Mouse (Mus musculus): Measurements from ENCODE around the gene Tas2r110.

Tas2r110 gene

DNA sequence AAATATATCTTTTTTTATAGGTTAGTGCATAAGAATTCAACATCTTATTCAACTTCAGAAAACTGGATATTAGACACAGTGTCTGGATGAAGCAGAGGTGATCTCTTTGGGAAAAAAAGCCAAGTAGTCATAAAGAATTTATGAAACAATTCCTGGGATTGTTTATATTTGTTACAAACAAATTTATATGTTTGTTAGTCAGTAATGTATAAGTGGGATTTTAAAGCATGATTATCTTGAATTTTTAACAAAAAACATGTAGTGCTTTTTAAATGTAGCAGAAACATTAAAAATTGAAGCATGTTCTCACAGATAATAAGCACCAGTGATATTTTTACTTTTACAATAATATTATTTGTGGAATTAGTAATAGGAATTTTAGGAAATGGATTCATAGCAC, at the start of gene Tas2r110:
Tas2r110 (plus strand) TSS at position 301 of the 400 bp plus-strand sequence.
- DNase-seq = no peak

DNA sequence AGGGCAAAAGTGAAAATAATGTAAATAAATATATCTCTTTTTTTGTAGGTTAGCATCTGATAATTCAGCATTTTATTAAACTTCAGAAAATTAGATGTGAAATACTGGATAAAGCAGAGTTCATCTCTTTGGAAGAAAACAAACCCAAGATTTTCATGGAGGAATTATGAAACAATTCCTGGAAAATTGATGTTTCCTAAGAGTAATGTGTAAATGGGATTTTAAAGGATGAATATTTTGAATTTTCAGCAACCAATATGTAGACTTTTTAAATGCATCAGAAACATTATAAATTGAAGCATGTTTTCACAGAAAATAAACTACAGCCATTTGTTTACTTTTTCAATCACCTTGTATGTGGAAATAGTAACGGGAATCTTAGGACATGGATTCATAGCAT, 21.0 kb upstream of the Tas2r110 start, which contains the start of gene Tas2r123:
Tas2r123 (plus strand) TSS at position 301 of the 400 bp plus-strand sequence.
- no peak for DNase-seq

DNA sequence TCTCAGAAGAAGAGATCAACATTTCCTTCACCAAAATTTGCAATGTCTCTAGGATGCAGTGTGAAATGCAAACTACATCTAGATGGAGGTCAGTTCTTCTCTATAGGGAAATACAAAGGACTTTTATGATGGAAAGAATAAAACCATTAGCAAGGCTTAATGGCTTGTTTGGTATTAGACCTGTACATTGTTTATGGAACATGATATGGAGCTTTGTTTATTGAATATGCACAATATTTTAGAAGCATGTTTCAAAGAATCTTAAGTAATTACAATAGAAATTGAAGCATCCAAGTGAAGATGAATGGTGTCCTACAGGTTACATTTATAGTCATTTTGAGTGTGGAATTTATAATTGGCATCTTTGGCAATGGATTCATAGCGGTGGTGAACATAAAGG, 12.7 kb upstream of the Tas2r110 start, which contains the start of gene Tas2r116:
Tas2r116 (plus strand) TSS at position 301 of the 400 bp plus-strand sequence.
- DNase-seq = no peak

DNA sequence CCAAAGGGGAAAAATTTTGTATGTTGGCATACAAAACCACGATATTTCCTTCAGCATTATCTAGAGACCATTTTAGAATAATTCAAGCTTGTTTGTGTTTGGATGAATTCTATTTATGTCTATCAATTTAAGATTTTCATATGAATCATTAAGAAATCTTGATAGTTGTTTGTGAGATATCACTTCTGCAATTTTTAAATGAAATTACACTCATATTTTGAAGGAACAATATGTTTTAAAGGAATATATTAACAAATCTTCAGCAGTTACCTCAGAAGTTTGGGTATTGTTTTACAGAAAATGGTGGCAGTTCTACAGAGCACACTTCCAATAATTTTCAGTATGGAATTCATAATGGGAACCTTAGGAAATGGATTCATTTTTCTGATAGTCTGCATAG, 24.9 kb downstream of the Tas2r110 start, which contains the start of gene Tas2r113:
Tas2r113 (plus strand) TSS at position 301 of the 400 bp plus-strand sequence.
- DNase-seq = no peak

DNA sequence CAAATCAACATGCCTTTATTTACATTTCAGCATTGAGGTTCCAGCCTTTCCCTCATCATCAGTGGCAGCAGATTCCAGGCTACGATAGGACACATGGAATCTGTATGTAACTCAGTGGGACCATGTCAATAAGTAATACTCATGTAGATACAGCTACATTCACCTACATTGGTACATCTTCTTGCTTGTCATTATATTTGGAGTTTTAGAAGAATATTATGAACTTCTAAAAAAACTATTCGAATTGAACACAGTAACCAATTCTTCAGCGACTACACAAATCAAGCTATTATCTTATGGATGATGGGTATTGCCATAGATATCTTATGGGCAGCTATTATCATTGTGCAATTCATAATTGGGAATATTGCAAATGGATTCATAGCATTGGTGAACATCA, 41.5 kb downstream of the Tas2r110 start, which contains the start of gene Tas2r125:
Tas2r125 (plus strand) TSS at position 301 of the 400 bp plus-strand sequence.
- no peak for DNase-seq

All from cerebellum, adult 8-10 months (tissue).